Mouse (Mus musculus): ENCODE measurements at regions not wholly inside any gene's neighbourhood (a gene's known extent, or its start where the extent isn't known, plus 50 kb on each side); places are given as distances from the start of the nearest gene placed in this dataset.

- DNase-seq (ENCODE audit: low read depth, low spot score) = no peak
These were observed 102.9 kb upstream of the Klf14 start for GRCm38 (mm10) chr6:31061813-31062212.

GRCm38 (mm10) chr6:31065419-31065818 lies 106.5 kb upstream of the Klf14 start:
- DNase-seq (ENCODE audit: low read depth, low spot score) = no peak

DNA sequence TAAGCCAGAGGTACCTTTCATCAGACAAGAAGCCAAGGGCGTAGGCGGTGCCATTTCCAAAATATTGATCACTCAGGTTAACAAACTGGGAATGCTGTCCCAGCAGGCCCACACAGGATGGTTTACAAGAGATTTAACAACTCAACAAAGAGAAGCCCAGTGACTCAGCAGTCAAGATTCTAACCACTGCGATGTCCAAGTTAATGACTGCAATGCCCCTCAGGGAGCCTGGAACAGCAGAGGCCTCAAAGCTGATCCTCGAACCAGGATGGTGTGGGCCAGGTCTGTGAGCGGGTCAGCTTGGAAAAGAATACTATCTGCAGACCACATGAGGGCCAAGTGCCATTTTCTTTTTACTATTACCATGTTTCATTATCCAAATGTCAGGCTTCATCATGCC lies 108.0 kb upstream of the Klf14 start:
- DNase-seq (ENCODE audit: low read depth, low spot score) = no peak

DNA sequence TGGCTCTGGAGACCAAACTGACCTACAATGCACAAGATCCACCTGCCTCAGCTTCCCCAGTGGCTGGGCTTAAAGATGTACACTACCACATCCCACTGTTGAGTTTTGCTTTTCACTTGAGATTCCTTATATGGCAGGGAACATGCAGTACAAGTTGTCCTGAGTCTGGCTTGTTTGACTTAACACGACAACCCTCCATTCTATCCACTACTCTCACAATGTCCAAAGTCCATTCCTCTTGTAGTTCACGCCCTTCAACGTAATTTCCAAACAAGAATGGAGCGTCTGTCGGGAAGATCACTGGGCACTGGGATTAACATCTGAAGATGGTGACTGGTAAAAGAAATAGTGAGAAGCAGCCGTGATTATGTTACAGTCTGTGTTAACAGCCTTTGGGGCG lies 108.6 kb upstream of the Klf14 start:
- no peak for DNase-seq (ENCODE audit: low read depth, low spot score)

- DNase-seq (ENCODE audit: low read depth, low spot score) = no peak
These were observed 110.4 kb upstream of the Klf14 start for GRCm38 (mm10) chr6:31069243-31069642.

DNA sequence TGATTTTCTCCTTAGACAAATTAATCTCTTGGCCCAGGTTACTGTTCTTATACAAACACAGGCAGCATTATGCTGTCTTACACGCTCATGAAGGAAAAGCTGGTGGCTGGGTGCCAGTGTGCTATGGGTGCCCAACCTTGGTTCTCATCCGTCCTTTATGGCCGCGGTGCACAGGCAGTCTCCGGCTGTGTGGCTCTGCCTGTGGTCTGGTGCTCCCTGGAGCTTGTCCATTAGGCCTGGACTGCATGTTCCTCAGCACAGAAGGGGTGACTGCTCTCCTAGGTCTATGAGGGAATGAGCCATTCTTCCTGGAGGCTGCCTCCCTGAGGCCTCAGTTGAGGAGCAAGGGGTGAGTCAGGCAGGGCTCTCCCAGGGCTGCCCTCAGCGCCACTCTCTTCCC lies 111.7 kb upstream of the Klf14 start:
- DNase-seq (ENCODE audit: low read depth, low spot score) = no peak

- no peak for DNase-seq (ENCODE audit: low read depth, low spot score)
These were observed 112.1 kb upstream of the Klf14 start for GRCm38 (mm10) chr6:31070966-31071365.

DNA sequence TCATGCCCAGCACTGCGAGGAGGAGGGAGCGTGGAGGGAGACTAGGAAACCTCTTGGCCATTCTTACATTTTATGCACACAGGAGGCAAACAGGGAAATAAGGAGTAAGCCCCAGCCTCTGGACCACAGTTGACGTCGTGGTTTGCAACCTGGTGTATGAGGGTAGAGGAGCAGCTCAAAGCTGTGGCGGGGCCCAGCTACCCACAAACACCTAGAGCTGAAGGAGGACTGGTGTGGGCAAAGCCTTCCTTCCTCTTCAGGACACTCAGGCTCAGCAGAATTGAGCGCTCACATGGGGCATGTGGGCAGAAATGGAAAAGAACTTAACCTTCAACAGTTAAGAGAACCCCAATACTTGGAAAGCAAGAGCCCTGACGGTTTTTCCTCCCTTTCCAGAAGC lies 113.2 kb upstream of the Klf14 start:
- no peak for DNase-seq (ENCODE audit: low read depth, low spot score)

- no peak for DNase-seq (ENCODE audit: low read depth, low spot score)
These were observed 113.7 kb upstream of the Klf14 start for GRCm38 (mm10) chr6:31072559-31072958.

DNA sequence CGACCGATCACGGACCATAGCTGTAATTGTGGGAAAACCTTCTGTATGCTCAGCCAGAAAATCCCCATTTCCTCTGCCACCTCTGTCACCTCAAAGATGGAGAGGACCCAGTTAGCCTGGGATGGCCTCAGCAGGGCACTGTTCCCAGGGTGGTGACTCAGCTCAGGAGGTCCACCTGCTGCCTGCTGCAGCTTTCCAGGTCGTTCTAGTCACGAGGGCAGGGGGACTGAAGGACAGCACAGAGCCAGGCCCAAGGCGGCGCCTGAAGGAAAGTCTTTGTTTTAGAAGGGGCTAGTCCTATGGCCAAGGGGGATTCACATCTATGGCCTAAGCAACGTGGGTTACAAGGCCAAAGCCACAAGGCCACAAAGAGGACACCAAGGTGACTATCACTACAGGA lies 114.5 kb upstream of the Klf14 start:
- DNase-seq (ENCODE audit: low read depth, low spot score) = no peak

GRCm38 (mm10) chr6:31074394-31074793 lies 115.5 kb upstream of the Klf14 start:
- no peak for DNase-seq (ENCODE audit: low read depth, low spot score)

DNA sequence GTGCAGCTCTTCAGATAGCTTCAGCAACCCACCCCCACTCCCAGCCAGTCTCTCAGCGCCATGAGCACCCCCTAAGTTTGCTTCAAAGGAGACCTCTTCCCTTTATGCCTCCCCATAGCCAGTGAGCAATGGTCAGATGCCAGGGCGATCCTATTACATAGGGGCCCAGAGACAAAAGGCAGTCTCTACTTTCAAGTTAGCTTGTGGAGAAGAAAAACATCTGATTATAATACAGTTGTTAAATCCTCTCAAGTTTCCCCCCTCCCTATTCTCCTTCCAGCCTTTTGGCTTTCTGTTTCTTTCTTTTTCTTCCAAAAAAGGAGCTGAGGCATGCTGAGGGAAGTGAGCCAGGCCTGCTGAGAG lies 116.3 kb upstream of the Klf14 start:
- no peak for DNase-seq (ENCODE audit: low read depth, low spot score)

- no peak for DNase-seq (ENCODE audit: low read depth, low spot score)
These were observed 116.9 kb upstream of the Klf14 start for GRCm38 (mm10) chr6:31075572-31076477.

DNA sequence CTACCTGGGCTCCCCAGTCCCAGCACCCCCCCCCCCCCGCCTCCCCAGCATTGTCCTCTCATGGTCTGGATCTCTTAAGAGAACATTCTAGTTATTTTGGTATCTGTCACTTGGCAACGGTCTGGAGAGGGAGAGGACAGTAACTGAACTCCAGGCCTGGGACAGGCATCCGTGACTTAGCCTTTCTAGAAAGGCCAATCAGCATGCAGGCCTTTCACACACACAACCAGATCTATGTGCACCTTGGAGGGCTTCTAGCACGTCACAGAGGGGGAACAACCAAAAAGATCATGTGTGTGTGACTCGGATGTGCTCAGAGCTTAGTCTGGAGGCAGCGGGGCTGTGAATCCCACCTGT lies 117.6 kb upstream of the Klf14 start:
- no peak for DNase-seq (ENCODE audit: low read depth, low spot score)

DNA sequence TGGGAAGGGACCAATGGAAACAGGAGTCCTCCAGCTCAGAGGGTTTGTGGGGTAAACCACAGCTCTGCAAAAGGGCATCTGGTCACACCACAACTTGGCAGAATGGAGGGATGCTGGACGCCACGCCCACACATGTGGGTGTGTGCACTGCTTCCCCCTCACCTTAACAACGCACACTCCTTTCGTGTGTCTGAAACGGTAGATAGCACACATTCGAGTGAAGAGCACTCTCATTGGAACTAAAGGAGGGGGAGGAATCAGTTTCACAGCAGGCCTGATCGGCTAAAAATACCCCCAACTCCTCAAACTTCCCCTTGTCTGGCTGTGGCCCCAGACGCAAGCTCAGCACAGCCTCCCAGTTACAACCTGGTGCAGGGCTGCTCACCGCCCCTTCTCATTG lies 118.3 kb upstream of the Klf14 start:
- DNase-seq (ENCODE audit: low read depth, low spot score) = no peak

DNA sequence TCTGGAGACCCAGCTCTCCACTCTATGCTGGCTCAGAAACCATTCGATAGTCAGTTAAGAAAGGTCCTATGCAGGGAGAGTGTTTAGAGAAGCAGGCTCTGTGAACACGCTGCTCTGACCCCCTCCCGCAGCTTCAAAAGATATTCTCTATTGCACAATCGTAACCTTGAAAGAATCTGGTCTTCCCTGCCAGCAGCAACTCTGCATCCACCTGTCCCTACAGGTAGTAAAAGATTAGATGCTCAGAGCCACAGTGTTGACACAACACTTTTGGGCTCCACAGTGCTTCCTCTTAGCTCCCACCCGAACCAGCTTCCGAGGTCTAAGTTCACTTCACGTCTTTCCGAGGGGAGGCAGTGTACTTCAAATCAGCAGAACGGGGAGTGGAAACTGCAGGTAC lies 118.9 kb upstream of the Klf14 start:
- DNase-seq (ENCODE audit: low read depth, low spot score) = no peak

GRCm38 (mm10) chr6:31078413-31078812 lies 119.5 kb upstream of the Klf14 start:
- DNase-seq (ENCODE audit: low read depth, low spot score) = no peak

- no peak for DNase-seq (ENCODE audit: low read depth, low spot score)
These were observed 120.8 kb upstream of the Klf14 start for GRCm38 (mm10) chr6:31079586-31080259.

DNA sequence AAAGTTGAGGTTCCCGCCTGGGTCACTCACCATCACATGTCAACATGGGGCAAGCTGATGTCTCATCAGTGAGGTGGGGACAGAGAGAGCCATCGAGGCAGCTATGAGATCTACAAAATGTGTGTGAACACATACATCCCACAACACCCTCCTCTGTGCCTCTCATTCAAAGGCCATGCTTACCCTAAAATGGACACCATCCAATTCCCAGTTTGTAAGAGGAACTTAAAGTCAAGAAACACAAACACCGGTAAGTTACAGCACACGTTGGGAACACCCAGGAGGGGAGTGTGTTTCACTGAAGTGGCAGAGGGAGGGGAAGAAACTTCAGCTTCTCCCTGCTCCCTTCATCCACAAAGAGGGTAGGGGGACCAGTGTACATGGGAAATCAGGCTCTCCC lies 121.4 kb upstream of the Klf14 start:
- no peak for DNase-seq (ENCODE audit: low read depth, low spot score)

DNA sequence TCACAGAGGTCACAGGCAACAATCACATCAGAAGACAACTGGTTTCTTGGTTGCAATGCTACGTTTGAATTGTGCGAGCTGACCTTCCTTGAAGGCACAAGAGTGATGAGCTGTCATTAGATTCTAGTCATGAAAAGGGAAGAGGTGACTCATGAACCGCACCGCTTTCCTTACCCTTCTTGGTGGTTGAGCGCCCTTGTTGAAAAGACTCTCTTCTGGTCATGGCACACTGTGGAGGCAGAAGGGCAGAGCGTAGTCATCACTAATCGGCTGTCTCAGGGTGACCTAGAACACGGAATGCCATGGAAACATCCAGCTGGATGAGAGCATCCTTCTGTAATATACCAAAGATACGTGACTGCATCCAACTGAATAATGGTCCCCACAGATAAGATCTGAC lies 121.8 kb upstream of the Klf14 start:
- no peak for DNase-seq (ENCODE audit: low read depth, low spot score)

DNA sequence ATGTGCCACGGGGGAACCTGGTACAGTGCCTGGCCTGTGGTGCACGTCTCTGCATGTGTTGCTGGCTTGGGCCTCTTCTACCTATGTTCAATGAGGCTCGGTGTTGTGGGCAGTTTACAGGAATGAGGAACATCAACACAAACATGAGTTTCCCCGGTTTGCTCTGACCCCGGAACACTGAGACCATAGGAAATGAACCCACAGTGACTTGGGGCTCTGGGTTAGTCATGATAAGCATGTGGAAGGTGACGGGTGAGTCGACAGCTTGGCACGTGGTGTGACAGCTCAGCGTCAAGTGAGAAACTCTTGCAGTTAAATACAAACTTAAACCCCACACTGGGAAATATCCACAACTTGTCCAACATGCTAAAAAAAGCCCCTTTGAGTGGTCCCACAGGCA lies 122.4 kb upstream of the Klf14 start:
- no peak for DNase-seq (ENCODE audit: low read depth, low spot score)

- no peak for DNase-seq (ENCODE audit: low read depth, low spot score)
These were observed 123.1 kb upstream of the Klf14 start for GRCm38 (mm10) chr6:31081988-31082387.
